Comparison of ENCODE assay signal across 24 mouse cellular contexts in genomic region chr3:121570623-121571022, GRCm38 (mm10). TPM values are rescaled to one million over a fixed set of nuclear protein-coding genes. Genes with fewer than 3 reads are reported as not detected.
DNase-seq lines count a peak whose midpoint lies in the region; ATAC-seq and TF ChIP-seq lines count a peak whose summit lies in the region.
"Had no signal": no experiment of that assay in that cellular context is flagged by ENCODE, and none has a peak within 500 bp of the region (broad histone marks: within the 10 kb centered on the region; RNA-seq: fewer than 3 reads in every experiment).

No protein-coding gene starts in this region.

- H3K9me3 ChIP-seq in lung, postnatal 0 days (ENCODE audit: low read length) = no peaks in the 10 kb centered on the region
- H3K9me3 ChIP-seq: embryonic facial prominence, embryonic 12.5 days; heart, embryonic 10.5 days; limb, embryonic 10.5 days; midbrain, embryonic 15.5 days; stomach, embryonic 15.5 days had no signal

- no peak overlapping the region for H3K27ac ChIP-seq in lung, postnatal 0 days (ENCODE audit: low read length)
- H3K27ac ChIP-seq in bone marrow, adult 2 months (ENCODE audit: control insufficient read depth, insufficient read depth, low read depth, low read length, poor library complexity) = peak overlapping the region; percentile 9; the same call in 1 of the 2 replicates
- H3K27ac ChIP-seq: embryonic facial prominence, embryonic 12.5 days; heart, embryonic 10.5 days; hindbrain, postnatal 0 days; limb, embryonic 10.5 days; midbrain, embryonic 15.5 days; stomach, embryonic 15.5 days had no signal

- no peak for TF ChIP-seq CTCF in lung, postnatal 0 days (IDR thresholded peaks at IDR 0.05)
- no peak for TF ChIP-seq CTCF in bone marrow, adult 2 months (IDR thresholded peaks at IDR 0.05; ENCODE audit: control insufficient read depth, insufficient read depth, low read length)

- H3K4me3 ChIP-seq in lung, postnatal 0 days (ENCODE audit: low read depth, low read length) = no peak overlapping the region
- no peak overlapping the region for H3K4me3 ChIP-seq in bone marrow, adult 2 months (replicated peaks; ENCODE audit: control insufficient read depth, low read depth, low read length)
- H3K4me3 ChIP-seq: embryonic facial prominence, embryonic 12.5 days; heart, embryonic 10.5 days; limb, embryonic 10.5 days; midbrain, embryonic 15.5 days; stomach, embryonic 15.5 days had no signal

- H3K27me3 ChIP-seq in lung, postnatal 0 days (replicated peaks; ENCODE audit: insufficient read depth, low read length) = no peaks in the 10 kb centered on the region
- H3K27me3 ChIP-seq: embryonic facial prominence, embryonic 12.5 days; midbrain, embryonic 15.5 days; stomach, embryonic 15.5 days had no signal

- no peak for TF ChIP-seq EP300 in lung, postnatal 0 days (IDR thresholded peaks at IDR 0.05)

- no peak overlapping the region for H3K9ac ChIP-seq in lung, postnatal 0 days (replicated peaks; ENCODE audit: low read depth)
- H3K9ac ChIP-seq: embryonic facial prominence, embryonic 12.5 days; midbrain, embryonic 15.5 days; stomach, embryonic 15.5 days had no signal

- no peak for TF ChIP-seq POLR2A in bone marrow, adult 2 months (IDR thresholded peaks at IDR 0.05; ENCODE audit: borderline replicate concordance, control insufficient read depth, low read depth, low read length)

- no peaks in the 10 kb centered on the region for H3K36me3 ChIP-seq in lung, postnatal 0 days (ENCODE audit: insufficient read depth, low read length)
- H3K36me3 ChIP-seq: embryonic facial prominence, embryonic 12.5 days; heart, embryonic 10.5 days; limb, embryonic 10.5 days; midbrain, embryonic 15.5 days; stomach, embryonic 15.5 days had no signal

- DNase-seq in lung, postnatal 0 days (ENCODE audit: low spot score) = peak; percentile 32
- DNase-seq in lung, adult 18-20 months = no peak
- DNase-seq in spleen, adult 18-20 months = no peak
- no peak for DNase-seq in adrenal gland, adult 18-20 months (ENCODE audit: low spot score in 2 of 2)
- no peak for DNase-seq in gastrocnemius, postnatal 10 days
- DNase-seq: adrenal gland, postnatal 36 days; B cell, adult 2 months; cerebellum, adult 18-20 months; cerebellum, postnatal 14 days; heart, postnatal 4 days; kidney, postnatal 25 days; liver; right cerebral cortex, adult 18-20 months; right cerebral cortex, postnatal 4 days had no signal

- 86% methylated on average over 11 of the region's 11 CpGs for WGBS in lung, postnatal 0 days
- WGBS in bone marrow, adult 2 months = 22% methylated on average over 11 of the region's 11 CpGs

- ATAC-seq in lung, postnatal 0 days = no peak
- ATAC-seq in megakaryocyte, adult 5-6 weeks (ENCODE audit: poor library complexity, severe bottlenecking) = peak; percentile 89
- ATAC-seq: hindbrain, postnatal 0 days; intestine, postnatal 0 days; midbrain, embryonic 15.5 days had no signal

- no peaks in the 10 kb centered on the region for H3K4me1 ChIP-seq in lung, postnatal 0 days (ENCODE audit: insufficient read depth, low read depth, low read length)
- peaks cover 8% of the 10 kb centered on the region for H3K4me1 ChIP-seq in bone marrow, adult 2 months (ENCODE audit: control insufficient read depth, insufficient read depth, low read length)
- H3K4me1 ChIP-seq: embryonic facial prominence, embryonic 12.5 days; heart, embryonic 10.5 days; limb, embryonic 10.5 days; midbrain, embryonic 15.5 days; stomach, embryonic 15.5 days had no signal

- no peak overlapping the region for H3K4me2 ChIP-seq in lung, postnatal 0 days (replicated peaks; ENCODE audit: low read depth, low read length)
- H3K4me2 ChIP-seq: embryonic facial prominence, embryonic 12.5 days; midbrain, embryonic 15.5 days; stomach, embryonic 15.5 days had no signal

RNA-seq across cellular contexts. Expression of gene Slc44a3, which starts 38.4 kb away (rescaled TPM):
- 45.4 and 48.7 TPM in 2 replicates for polyA plus RNA-seq in lung, postnatal 0 days (2015; fragmentation: Nextera tagmentation; extraction: Ambion mirVana)
- 1.3 TPM in 1 of 2 replicates, not detected in the other for polyA plus RNA-seq in bone marrow, adult 2 months (2011; ENCODE audit: insufficient read depth, insufficient read length, low replicate concordance, missing spikeins)
- not detected in 2 replicates for total RNA-seq in megakaryocyte, adult 5-6 weeks (2015)
- not detected in 2 replicates for total RNA-seq in megakaryocyte, adult 5-6 weeks (2017)
- total RNA-seq in adrenal gland, adult 18-20 months (2021) = 10 to 100 TPM; 20.3 to 24.1 TPM
- under 1 TPM; 0.18 to 0.33 TPM for total RNA-seq in gastrocnemius, postnatal 10 days (2021)
- total RNA-seq: left cerebral cortex, adult 18-20 months had no signal

Comparison
In these comparisons a context has a peak if more than half of its experiments do, and no peak if none do; other contexts are left out.
1. RNA of gene Slc44a3, which starts 38.4 kb away (total RNA-seq): 20.3 to 24.1 TPM in adrenal gland, adult 18-20 months; 0.18 to 0.33 TPM in gastrocnemius, postnatal 10 days and not detected in megakaryocyte, adult 5-6 weeks; every median in the first group is over 10 times any median in the second.